In genomic region chr19:46484518-46484917, GRCm38 (mm10) we compare ENCODE assay signal across 10 mouse cellular contexts. TPM values are rescaled to one million over a fixed set of nuclear protein-coding genes. Genes with fewer than 3 reads are reported as not detected.
DNase-seq lines count a peak whose midpoint lies in the region; ATAC-seq and TF ChIP-seq lines count a peak whose summit lies in the region.
"Had no signal": no experiment of that assay in that cellular context is flagged by ENCODE, and none has a peak within 500 bp of the region (broad histone marks: within the 10 kb centered on the region; RNA-seq: fewer than 3 reads in every experiment).

No protein-coding gene starts in this region.

- no peak for TF ChIP-seq POLR2A in olfactory bulb, adult 2 months (IDR thresholded peaks at IDR 0.05; ENCODE audit: insufficient read depth, low read depth, low read length)

- H3K4me1 ChIP-seq in E14TG2a.4 (replicated peaks; ENCODE audit: low read depth, low read length): peaks cover 91% of the 10 kb centered on the region
- H3K4me1 ChIP-seq in embryonic facial prominence, embryonic 10.5 days: peaks cover 87% of the 10 kb centered on the region
- H3K4me1 ChIP-seq in heart, embryonic 14.5 days (ENCODE audit: control insufficient read depth in 2 of 2, insufficient read depth in 2 of 2, low read length in 2 of 2): peaks cover 67 to 87% of the 10 kb centered on the region in 2 experiments
- peaks cover 43% of the 10 kb centered on the region for H3K4me1 ChIP-seq in olfactory bulb, adult 2 months (ENCODE audit: control insufficient read depth, insufficient read depth, low read length)

- intact Hi-C loops in left cerebral cortex, adult 2 months (cut with DNase I): loop anchor here (1.0 kb wide), 1 partner anchor 17 kb away; the partner anchor contains the start of gene Trim8

- DNase-seq in frontal cortex, postnatal 25 days (ENCODE audit: low spot score in 2 of 2): no peak
- no peak for DNase-seq in embryonic facial prominence, embryonic 10.5 days (ENCODE audit: low spot score)
- DNase-seq in left cerebral cortex, adult 2 months (ENCODE audit: extremely low spot score in 1 of 2, low spot score in 2 of 2): peak in 1 of 2 experiments; percentile 57
- DNase-seq in spleen, postnatal 10 days (ENCODE audit: low spot score in 2 of 2): no peak

- H3K36me3 ChIP-seq in E14TG2a.4 (ENCODE audit: insufficient read depth, low read length): peaks cover 30% of the 10 kb centered on the region
- H3K36me3 ChIP-seq in embryonic facial prominence, embryonic 10.5 days (replicated peaks): peaks cover 55% of the 10 kb centered on the region
- peaks cover 15% of the 10 kb centered on the region for H3K36me3 ChIP-seq in heart, embryonic 14.5 days (ENCODE audit: control insufficient read depth, insufficient read depth, low read length)

- H3K4me2 ChIP-seq in heart, embryonic 14.5 days (ENCODE audit: low read length): no peak overlapping the region; the same call in 1 of the 2 replicates

- peak overlapping the region; percentile 50; the same call in 1 of the 2 replicates for H3K4me3 ChIP-seq in E14TG2a.4 (replicated peaks; ENCODE audit: low read length)
- no peak overlapping the region for H3K4me3 ChIP-seq in embryonic facial prominence, embryonic 10.5 days
- no peak overlapping the region for H3K4me3 ChIP-seq in heart, embryonic 14.5 days (ENCODE audit: control insufficient read depth in 1 of 2, insufficient read depth in 1 of 2, low read depth in 1 of 2, low read length in 2 of 2)
- H3K4me3 ChIP-seq in left cerebral cortex, adult 2 months: no peak overlapping the region
- no peak overlapping the region for H3K4me3 ChIP-seq in olfactory bulb, adult 2 months (ENCODE audit: insufficient read depth, low read depth, low read length)
- H3K4me3 ChIP-seq: erythroblast, embryonic 14.5 days had no signal

- H3K27ac ChIP-seq in embryonic facial prominence, embryonic 10.5 days (replicated peaks): peak overlapping the region; percentile 68
- H3K27ac ChIP-seq in heart, embryonic 14.5 days (replicated peaks in 1 of 2; ENCODE audit: control insufficient read depth in 1 of 2, insufficient read depth in 1 of 2, low read depth in 2 of 2, low read length in 2 of 2): peak overlapping the region; percentile 87 to 93
- peak overlapping the region; percentile 76 for H3K27ac ChIP-seq in left cerebral cortex, adult 2 months
- peak overlapping the region; percentile 71 for H3K27ac ChIP-seq in olfactory bulb, adult 2 months (ENCODE audit: insufficient read depth, low read depth, low read length)

- 0 out of 2 replicates have a peak, but pooled peaks cover 2% of the 10 kb centered on the region for H3K27me3 ChIP-seq in E14TG2a.4 (ENCODE audit: insufficient read depth, low read length)
- H3K27me3 ChIP-seq in embryonic facial prominence, embryonic 10.5 days (replicated peaks; ENCODE audit: low read depth, poor library complexity, severe bottlenecking): no peaks in the 10 kb centered on the region
- no peaks in the 10 kb centered on the region for H3K27me3 ChIP-seq in heart, embryonic 14.5 days (ENCODE audit: control insufficient read depth, insufficient read depth, low read length)
- H3K27me3 ChIP-seq: CH12.LX had no signal

- 76% methylated on average over 5 of the region's 5 CpGs for WGBS in embryonic facial prominence, embryonic 10.5 days
- WGBS in heart, embryonic 14.5 days: 9% methylated on average over 5 of the region's 5 CpGs
- WGBS in olfactory bulb, adult 2 months: 40% methylated on average over 5 of the region's 5 CpGs

- H3K9me3 ChIP-seq in E14TG2a.4 (ENCODE audit: low read length): no peaks in the 10 kb centered on the region
- H3K9me3 ChIP-seq in embryonic facial prominence, embryonic 10.5 days: no peaks in the 10 kb centered on the region
- no peaks in the 10 kb centered on the region for H3K9me3 ChIP-seq in heart, embryonic 14.5 days (ENCODE audit: control insufficient read depth, low read length)

- no peak for TF ChIP-seq CTCF in E14TG2a.4 (conservative IDR thresholded peaks at IDR 0.05; ENCODE audit: low read length)
- no peak for TF ChIP-seq CTCF in left cerebral cortex, adult 2 months (IDR thresholded peaks at IDR 0.05)
- TF ChIP-seq CTCF in olfactory bulb, adult 2 months (IDR thresholded peaks at IDR 0.05; ENCODE audit: insufficient read depth, low read depth, low read length): no peak

- peak overlapping the region; percentile 47 for H3K9ac ChIP-seq in heart, embryonic 14.5 days (ENCODE audit: low read length)

- peak; percentile 28; the same call in 1 of the 2 replicates for ATAC-seq in frontal cortex, adult (ENCODE audit: low TSS enrichment)
- ATAC-seq in heart, embryonic 14.5 days (ENCODE audit: insufficient number of reproducible peaks, insufficient read depth, low FRiP score, low read depth): peak; percentile 49

RNA-seq across cellular contexts. Expression of gene Trim8, which starts 17.0 kb away (rescaled TPM):
- 19.5 and 20.9 TPM in 2 replicates for polyA plus RNA-seq in embryonic facial prominence, embryonic 10.5 days (2016; fragmentation: Nextera tagmentation; extraction: Ambion mirVana)
- polyA plus RNA-seq in heart, embryonic 14.5 days (2014; fragmentation: Nextera tagmentation; extraction: Ambion mirVana): 23.4 TPM in 2 replicates
- total RNA-seq in left cerebral cortex, adult 2 months (2021): 100 to 1,000 TPM; 114 to 121 TPM
- polyA plus RNA-seq in olfactory bulb, adult 2 months (2012; ENCODE audit: insufficient read depth, insufficient read length, low replicate concordance, missing spikeins): not detected in 2 replicates
